Mouse (Mus musculus) hematopoietic stem cell, adult 5-6 weeks (primary cell): ENCODE data around the gene Dusp14. TPM values are rescaled to one million over a fixed set of nuclear protein-coding genes. Genes with fewer than 3 reads are reported as not detected.

ENCODE experiments used
- ATAC-seq, 2 experiments: fragments of 125-278 bp in 1 of 2; replicated peaks in 1 of 2; 2 replicates each; pipeline ENCODE4 v1.8.0; 2016 to 2017; ENCODE audit warnings: inconsistent platforms in 2 of 2, mild to moderate bottlenecking in 2 of 2, moderate number of reproducible peaks in 2 of 2, low read depth in 1 of 2, moderate TSS enrichment in 1 of 2; ENCODE audit not compliant: low FRiP score in 2 of 2, poor library complexity in 2 of 2, severe bottlenecking in 2 of 2, insufficient read depth in 1 of 2, low TSS enrichment in 1 of 2
- total RNA-seq: library from RNA; stranded (forward); fragments of 172-1452, 232-1000 nt; gene quantifications from 2 replicates; pipeline ENCODE4 v1.2.3, GENCODE M21; 2017

The Dusp14 gene
- 1.0 TPM in 1 of 2 replicates, not detected in the other for total RNA-seq

DNA sequence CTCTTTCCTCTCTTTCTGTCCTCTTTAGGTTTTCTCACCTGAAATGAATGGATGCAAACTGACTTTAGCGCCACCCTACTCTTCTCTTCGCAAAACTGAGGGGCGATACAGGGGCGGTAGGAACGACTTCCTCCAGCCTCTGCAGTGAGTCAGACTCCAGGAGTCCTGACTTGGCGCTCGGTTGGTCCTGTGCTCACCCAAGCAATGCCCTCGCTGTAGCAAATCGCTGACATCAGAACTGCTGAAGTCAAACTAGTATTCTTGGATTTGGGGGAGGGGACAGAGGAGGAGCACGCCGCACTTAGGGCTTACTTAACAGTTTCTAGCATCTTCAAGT lies at the start of gene Dusp14:
Gene Dusp14 (minus strand): TSS at position 228 of the 337 bp plus-strand sequence.
- peak; percentile 24 to 50; a peak in 2 of 4 replicates for ATAC-seq

DNA sequence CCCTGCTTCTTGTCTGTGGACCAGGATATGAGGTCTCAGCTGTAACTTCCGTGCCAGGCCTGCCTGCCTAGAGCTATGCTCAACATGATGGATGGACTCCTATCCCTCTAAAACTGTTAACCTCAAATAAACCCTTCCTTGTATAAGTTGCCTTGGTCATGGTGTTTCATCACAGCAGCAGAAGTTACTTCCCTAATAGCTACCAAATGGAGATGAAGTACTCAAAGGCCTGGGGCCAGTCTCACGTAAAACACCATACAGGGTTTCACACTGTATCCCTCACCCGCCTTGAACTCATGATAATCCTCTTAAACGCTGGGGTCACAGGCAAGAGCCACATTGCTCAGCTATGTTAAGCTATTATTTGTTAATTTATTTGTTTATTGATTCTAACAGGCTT lies 48.4 kb upstream of the Dusp14 start:
- ATAC-seq, result no peak

DNA sequence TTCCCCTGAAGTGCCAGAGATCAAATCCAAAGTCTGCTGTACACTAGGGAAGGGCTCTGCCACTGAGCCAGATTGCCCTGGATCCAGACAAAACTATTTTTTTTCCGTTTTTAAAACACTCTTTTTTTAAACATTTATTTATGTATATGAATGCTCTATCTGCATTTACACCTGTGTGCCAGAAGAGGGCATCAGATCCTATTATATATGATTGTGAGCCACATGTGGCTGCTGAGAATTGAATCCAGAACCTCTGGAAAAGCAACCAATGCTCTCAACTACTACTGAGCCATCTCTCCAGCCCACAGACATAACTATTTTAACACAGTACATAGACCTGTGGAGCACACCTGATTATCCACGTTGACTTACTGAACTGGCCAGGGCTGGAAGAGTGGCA lies 47.2 kb upstream of the Dusp14 start:
- no peak for ATAC-seq

DNA sequence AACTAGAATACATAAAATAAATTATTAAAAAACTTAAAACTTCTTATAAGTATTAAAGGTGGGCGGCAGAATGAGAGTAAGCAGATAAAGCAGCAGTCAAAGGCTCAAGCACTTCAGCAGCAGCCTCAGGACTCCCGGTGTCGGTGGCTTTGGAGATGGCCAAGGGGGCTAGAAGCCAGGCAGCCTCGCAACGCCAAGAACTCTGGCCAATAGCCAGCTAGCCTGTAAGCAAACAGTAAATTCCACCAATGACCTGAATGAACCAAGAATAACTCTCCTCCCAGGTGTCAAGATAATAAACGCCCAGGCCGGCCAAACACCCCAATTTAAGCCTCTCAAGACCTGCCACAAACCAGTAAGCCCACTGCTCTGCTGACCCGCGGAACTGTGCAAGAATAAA lies 46.6 kb upstream of the Dusp14 start:
- no peak for ATAC-seq

- no peak for ATAC-seq
These were observed 44.6 kb upstream of the Dusp14 start for GRCm38 (mm10) chr11:84113623-84114022.

DNA sequence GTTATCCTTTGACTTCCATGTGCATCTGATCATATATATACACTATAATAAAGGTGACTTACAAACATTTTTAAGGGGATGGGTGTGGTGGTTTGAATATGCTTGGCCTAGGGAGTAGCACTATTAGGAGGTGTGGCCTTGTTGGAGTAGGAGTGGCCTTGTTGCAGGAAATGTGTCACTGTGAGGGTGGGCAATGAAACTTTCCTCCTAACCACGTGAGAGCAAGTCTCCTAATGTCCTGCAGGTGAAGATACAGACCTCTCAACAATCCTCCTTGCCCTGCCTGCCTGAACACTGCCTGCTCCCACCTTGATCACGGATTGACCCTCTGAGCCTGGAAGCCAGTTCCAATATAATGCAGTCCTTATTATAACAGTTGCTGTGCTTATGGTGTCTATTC lies 38.1 kb upstream of the Dusp14 start:
- no peak for ATAC-seq

- no peak for ATAC-seq
These were observed 35.0 kb upstream of the Dusp14 start for GRCm38 (mm10) chr11:84104036-84104435.

- ATAC-seq, result no peak
These were observed 32.1 kb upstream of the Dusp14 start for GRCm38 (mm10) chr11:84101182-84101581.

DNA sequence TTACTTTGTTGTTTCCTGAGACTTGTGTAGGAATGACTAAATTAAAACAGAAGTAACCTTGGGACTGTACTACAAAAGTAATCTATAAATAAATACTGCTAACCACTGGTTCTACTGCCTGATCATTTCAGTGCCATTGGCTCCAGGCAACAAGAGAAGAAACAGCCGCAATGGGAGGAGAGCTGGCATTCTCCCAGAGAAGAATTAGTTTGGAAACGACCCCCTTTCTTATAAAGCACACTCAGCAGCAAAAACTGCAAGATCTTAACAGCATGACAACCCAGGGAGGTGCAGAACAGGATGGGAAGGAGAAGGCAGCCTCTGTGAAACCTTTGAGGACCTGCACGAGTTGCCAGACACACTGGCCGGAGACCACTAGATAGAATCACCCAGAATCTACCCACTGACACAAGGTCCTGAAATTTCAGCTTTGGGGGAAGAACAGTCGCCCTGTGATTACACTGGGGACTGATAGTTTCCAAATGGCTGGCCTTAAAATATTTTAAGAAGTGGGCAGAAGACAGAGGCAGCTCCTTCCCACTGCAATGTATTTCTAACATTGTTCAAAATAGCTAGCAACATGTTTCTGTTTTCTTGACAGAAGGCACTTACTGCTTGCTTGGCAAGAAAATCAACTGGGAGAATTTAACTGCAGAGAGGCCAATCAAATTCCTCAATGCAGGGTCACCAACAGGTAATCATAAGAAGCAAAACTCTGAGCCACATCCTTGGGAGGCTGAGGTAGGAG lies 28.4 kb upstream of the Dusp14 start:
- no peak for ATAC-seq

- no peak for ATAC-seq
These were observed 26.0 kb upstream of the Dusp14 start for GRCm38 (mm10) chr11:84095084-84095483.

DNA sequence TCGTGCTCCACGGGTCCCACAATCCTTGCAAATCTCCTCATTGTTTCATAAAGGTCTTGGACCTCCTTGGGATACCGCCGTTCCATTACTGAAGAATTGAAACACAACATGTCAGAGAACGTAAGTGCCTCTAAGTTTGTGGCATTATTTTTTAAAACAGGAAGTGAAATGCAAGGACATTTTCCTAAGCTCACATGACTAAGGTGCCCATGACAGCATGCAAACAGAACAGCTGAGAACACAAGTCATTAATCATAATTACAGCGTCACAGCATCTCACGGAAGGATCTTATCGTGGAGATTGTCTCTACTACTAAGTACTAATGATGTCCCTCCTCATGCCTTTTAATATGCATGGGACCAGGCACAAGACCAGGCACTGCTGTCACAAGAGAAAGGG lies 21.5 kb upstream of the Dusp14 start:
- ATAC-seq, result no peak

DNA sequence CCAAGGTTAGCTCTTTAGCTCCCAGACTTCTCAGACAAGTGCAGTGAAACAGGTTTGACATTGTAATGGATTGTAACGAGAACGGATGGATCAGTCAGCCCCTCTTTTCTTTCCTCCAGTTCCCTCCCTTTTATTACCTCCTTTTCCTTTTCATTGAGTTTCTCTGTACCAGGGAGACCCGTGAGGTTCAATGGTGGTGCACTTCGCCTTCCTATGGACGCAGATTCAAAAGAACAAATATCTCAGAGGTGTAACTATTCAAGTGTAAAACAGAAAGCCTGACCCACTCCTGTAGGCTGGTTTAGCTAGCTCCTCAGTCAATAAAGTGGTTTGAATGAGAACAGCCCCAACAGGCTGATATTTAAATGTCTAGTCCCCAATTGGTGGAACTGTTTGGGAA lies 12.8 kb upstream of the Dusp14 start:
- no peak for ATAC-seq

- no peak for ATAC-seq
These were observed 11.3 kb upstream of the Dusp14 start for GRCm38 (mm10) chr11:84080327-84080726.

DNA sequence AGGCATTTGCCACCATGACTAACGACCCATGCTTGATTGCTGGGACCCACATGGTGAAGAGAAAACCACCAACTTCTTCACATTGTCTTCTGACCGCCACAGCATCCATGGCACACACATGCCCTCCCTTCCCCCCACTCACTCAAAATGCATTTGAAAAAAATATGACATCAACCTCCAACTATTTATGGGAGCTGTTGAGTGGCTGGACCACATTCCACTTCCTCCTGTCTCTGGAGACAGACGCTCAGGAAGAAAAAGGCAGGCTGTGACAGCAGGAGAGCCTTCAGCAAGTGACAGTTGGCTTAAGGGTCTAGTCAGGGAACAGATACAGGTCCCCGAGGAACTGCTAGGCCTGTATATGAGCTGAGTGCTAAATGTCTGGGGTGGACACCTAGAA lies 10.8 kb upstream of the Dusp14 start:
- no peak for ATAC-seq

DNA sequence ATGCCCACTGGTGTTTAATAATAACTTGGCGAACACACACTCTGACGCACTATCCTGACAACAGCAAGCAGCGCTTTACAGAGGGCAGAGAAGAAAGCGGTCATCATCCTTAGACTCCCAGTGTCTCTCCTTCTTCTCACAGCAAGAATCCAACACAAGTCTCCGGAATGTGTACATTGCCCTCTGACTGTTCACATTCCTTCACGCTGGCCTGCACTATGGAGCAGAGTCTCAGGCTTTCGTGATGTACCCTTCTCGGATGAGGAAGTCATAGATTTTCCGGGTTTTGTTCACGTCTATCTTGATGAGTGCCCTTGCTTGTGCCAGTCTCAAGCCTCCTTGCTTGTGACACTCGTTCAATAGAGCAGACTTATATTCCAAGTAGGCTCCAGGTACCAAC lies 10.3 kb upstream of the Dusp14 start:
- ATAC-seq, result no peak

GRCm38 (mm10) chr11:84078601-84079000 lies 9.5 kb upstream of the Dusp14 start:
- ATAC-seq, result no peak

- ATAC-seq, result no peak
These were observed 7.9 kb upstream of the Dusp14 start for GRCm38 (mm10) chr11:84077008-84077407.

GRCm38 (mm10) chr11:84073816-84074764 lies 5.0 kb upstream of the Dusp14 start:
- no peak for ATAC-seq
